Mouse (Mus musculus) CH12F3 (cell line): ENCODE results near the gene Mvb12b.

Experiments used
- in situ Hi-C: fragments of 300-500 bp; cut with MboI; formaldehyde crosslinking; loops from 2 replicates; pipeline ENCODE4 v1.14.3; 2020; ENCODE audit warnings: low sequenced_read_pairs

The Mvb12b gene

GRCm38 (mm10) chr2:33853011-33853976 lies 34.5 kb downstream of the Mvb12b start:
- in situ Hi-C loops: no loop called here

GRCm38 (mm10) chr2:33847196-33847834 lies 40.4 kb downstream of the Mvb12b start:
- in situ Hi-C loops: no loop called here

DNA sequence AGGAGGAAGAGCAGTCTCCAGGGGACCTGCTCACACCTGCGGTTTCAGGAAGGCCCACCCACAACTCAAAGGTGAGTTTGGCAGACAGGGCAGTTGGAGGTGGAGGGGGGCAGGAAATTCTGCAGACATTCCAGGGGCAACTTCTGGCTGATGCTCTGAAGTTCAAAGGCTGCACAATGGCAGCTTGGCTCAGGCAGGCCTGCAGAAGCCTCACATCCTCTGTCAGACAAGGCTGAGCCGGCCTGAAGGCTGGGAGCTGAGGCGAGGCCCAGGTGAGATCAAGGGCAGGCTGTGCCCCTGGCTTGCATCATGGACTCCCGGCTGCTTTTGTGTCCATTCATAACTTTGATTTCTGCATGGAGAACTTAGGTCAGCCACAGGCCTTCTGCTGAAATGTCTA lies 41.1 kb downstream of the Mvb12b start:
- in situ Hi-C loops: no loop called here

GRCm38 (mm10) chr2:33843642-33844041 lies 44.1 kb downstream of the Mvb12b start:
- in situ Hi-C loops: no loop called here

- in situ Hi-C loops: no loop called here
Observed at GRCm38 (mm10) chr2:33842983-33843577, 44.7 kb downstream of the Mvb12b start.

- in situ Hi-C loops: no loop called here
Observed at GRCm38 (mm10) chr2:33841980-33842379, 45.8 kb downstream of the Mvb12b start.

DNA sequence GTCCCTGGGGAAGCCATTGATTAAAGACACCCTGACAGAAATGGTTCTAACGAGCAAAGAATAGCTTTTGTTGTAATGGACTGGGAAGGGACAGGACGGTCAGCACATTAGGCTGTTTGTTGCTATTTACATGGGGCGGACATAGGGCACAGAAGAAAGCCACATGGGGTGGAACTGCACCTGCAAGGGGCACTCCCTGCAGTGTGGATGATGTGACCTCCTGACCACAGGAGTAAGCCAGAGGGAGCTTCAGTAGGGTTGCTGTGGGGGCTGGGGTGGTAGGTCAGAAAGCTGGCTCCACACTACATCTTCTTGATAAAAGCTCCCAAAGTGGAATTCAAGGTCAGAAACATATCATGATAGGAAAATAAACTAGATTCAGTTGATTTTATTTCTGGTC lies 47.3 kb downstream of the Mvb12b start:
- in situ Hi-C loops: no loop called here

DNA sequence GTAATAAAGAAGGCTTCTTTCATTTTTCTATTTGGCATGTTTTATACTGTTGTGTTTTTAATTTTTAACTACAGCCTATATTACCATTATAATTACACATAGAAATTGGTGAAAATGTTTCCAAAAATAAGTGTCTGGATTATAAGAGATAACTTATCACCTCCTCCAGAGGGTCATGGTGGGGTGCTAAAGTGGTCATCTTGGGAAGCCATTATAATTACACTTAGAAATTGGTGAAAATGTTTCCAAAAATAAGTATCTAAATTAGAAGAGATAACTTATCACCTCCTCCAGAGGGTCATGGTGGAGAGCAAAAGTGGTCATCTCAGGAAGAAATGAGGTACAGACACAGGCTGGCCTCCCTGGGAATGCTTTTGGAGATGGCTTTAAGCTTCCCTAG lies 48.5 kb downstream of the Mvb12b start:
- in situ Hi-C loops: no loop called here

- in situ Hi-C loops: no loop called here
Observed at GRCm38 (mm10) chr2:33837297-33837696, 50.4 kb downstream of the Mvb12b start.

DNA sequence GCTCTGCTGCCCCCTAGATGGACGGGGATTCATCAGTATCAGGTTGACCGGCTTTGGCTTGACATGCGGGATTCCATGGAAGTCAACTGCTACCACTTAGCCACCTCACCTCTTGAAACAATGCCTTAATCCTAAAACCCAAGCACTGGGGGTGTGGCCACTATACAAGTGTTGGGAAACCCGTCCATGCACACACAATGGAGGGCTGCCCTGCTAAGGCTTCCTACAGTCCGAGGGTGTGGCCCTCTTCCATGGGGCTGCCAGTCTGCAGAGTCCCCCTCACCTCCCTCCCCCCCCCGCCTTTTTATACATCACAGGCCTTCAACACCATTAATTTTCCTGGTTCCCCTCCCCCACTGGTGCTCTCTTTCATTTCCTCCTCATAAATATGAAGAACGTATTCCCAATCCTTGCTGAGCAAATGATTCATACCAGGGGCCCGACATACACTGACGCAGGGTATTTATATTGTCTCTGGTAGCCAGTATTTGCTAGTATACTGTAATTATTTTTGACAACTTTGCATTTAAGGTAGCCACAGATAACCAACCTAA lies 51.0 kb downstream of the Mvb12b start:
- in situ Hi-C loops: no loop called here

DNA sequence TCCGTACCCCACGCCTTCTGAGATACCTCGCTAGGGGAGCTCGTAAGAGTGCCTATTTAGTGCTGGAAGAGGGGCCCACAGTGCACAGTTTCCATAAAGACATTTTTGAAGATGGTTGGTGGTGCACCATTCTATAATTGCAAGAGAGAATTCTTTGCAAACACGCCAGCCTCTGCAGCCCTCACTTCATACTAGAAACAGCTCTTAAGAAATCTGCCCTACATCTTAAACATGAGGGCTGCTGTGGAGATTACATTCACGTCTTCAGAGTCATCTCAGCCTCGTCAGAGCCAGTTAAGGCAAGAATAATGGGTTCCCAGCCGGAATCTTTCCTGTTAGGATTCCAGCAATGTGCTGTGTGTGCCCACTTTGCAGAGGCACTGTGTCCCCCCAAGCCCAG lies 52.7 kb downstream of the Mvb12b start:
- in situ Hi-C loops: no loop called here

DNA sequence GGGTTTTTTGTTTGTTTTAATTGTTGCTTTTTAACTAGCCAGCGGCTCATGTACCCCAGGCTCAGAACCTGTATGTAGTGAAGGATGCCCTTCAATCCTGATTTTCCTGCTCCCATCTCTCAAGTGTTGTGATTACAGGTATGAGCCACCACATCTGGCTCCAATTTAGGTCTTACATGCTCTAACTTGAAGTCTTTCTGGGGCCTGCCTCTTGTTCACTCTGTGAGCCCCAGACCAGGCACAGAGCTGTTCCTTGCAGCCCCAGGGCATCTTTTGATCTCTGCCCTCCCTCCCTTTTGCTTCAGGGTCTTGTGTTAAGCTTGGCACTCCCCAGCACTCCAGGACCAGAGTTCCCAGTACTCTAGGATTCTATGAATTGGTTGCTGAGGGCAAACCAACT lies 53.8 kb downstream of the Mvb12b start:
- in situ Hi-C loops: no loop called here

DNA sequence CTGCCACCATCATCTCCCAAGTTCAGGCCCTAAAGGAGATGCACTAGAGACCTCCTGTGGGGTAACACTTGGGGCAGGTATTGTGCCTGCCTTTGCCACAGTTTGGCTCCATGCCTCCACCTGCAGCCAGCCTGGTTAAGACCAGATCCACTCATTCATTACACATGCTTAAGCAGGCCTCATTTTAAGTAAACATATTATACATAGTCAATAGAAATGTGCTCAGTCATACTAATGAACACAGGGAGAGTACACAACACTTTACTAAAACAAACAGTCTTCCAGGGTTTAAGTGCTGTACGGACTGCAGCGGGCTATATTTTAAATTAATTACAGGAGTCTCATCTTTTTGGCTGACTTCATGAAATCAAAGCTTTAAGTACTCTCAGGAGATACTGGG lies 57.9 kb downstream of the Mvb12b start:
- in situ Hi-C loops: no loop called here

- in situ Hi-C loops: no loop called here
Observed at GRCm38 (mm10) chr2:33826777-33827176, 61.0 kb downstream of the Mvb12b start.

DNA sequence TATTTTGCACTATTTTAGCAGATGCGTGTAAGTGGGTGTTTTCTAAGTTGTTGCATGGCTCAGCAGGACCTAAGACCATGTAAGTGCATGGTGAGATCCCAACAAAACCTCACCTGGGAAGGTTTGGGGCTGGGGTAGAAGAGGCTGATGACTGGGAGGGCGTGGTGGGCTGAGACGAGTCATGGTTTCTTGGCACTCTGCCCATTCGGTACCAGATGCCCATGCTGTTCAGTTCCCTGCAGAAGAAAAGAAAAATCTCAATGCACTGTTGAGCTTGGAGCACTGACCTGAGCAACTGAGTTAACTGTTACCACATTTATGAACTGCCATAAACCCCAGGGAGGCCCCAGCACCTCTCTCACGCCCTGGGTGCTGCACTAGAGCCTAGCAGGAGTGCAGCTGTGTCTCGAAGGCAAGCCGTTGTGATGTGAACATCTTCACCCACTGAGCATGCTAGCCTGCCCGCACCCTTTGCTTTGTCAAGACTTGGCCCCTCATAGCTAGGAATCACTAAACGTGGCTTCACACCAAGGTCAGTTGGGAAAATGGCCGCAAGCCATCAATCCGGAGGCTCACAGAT lies 62.7 kb downstream of the Mvb12b start:
- in situ Hi-C loops: no loop called here

GRCm38 (mm10) chr2:33821677-33822607 lies 65.8 kb downstream of the Mvb12b start:
- in situ Hi-C loops: no loop called here

DNA sequence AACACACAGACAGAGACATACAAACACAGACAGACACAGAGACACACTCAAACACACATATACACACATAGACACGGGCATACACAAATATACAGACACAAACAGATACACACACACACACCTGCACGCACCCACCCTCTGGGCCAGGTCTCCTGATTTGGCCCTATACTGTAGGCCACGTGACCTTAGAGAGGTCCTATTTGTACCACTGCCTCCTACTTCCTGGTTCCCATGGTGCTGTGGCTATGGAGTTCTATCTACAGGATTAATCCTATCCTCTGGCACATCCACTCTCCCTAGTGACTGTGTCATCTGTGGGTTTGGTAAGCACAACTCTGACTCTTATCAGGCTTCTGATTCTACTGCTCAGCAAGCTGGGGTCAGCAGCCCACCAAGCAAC lies 67.3 kb downstream of the Mvb12b start:
- in situ Hi-C loops: no loop called here

- in situ Hi-C loops: no loop called here
Observed at GRCm38 (mm10) chr2:33820037-33820436, 67.7 kb downstream of the Mvb12b start.

- in situ Hi-C loops: no loop called here
Observed at GRCm38 (mm10) chr2:33818385-33818784, 69.4 kb downstream of the Mvb12b start.
